Mouse (Mus musculus): ENCODE measurements at regions not wholly inside any gene's neighbourhood (a gene's known extent, or its start where the extent isn't known, plus 50 kb on each side); places are given as distances from the start of the nearest gene placed in this dataset.

DNA sequence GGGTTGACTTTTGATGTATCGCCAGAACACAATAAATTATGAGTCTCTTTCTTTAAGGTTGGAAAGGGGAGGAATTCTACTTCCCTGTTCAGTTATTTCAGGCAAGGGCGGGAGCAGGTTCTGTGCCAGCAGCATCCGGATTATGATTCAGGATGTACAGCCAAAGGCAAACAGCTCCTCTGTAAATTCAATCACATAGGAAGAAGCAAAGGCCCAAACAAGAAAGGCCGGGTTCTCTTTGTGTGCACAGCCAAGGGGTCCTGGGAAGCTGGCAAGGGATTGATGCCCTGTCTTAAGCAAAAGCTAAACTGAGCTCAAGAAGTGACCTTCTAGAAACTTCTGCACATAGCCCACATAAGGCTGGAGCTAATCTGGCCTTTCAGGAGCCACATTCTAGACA lies 135.9 kb upstream of the Hes1 start:
- Histone ChIP-seq H3K4me2 (ENCODE audit: low read depth, low read length) (no peak overlapping the region), H3K36me3 (ENCODE audit: control insufficient read depth, insufficient read depth) (no peaks in the 10 kb centered on the region), H3K9me3 (replicated peaks; ENCODE audit: control insufficient read depth, low read length) (peaks cover 7% of the 10 kb centered on the region), H3K27me3 (ENCODE audit: control insufficient read depth, insufficient read depth, low read length) (no peaks in the 10 kb centered on the region), H3K4me1 (ENCODE audit: control insufficient read depth, insufficient read depth, low read length) (peaks cover 4% of the 10 kb centered on the region; the same call in 1 of the 2 replicates), H3K27ac (ENCODE audit: low read length) (no peak overlapping the region), H3K4me3 (ENCODE audit: low read length) (no peak overlapping the region), H3K9ac (ENCODE audit: low read length) (no peak overlapping the region)
- no peak for ATAC-seq (replicated peaks; ENCODE audit: extremely low read depth, insufficient read depth, low FRiP score)
- 89% methylated on average over 4 of the region's 4 CpGs for WGBS

DNA sequence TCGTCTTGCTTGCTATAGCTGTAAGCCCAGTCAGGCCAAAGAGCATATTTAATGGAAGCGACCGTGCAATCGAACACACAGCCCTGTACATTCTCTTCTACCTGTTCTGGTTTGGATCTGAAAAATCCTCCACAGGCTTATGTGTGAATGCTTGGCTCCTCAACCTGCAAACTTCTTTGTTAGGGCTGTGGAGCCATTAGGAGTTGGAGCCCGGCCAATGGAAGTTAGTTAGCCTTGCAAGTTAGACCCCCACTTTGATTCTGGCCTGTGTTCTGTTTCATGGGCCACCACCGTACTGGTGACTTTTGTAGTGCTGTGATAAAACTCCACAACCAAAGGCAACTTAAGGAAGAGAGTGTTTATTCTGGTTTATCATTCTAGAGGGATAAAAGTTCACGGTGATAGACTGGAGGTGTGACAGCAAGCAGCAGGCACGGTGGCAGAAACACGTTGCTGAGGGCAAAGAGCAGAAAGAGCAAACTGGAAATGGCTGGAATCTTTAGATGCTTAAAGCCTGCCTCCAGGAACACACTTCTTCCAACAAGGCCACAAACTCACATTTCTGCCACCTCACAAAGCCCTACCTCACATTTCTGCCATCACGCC lies 132.3 kb upstream of the Hes1 start:
- H3K9ac ChIP-seq (ENCODE audit: low read length) = no peak overlapping the region
- no peak overlapping the region for H3K27ac ChIP-seq (ENCODE audit: low read length)
- 59% methylated on average over 10 of the region's 10 CpGs for WGBS
- ATAC-seq (replicated peaks; ENCODE audit: extremely low read depth, insufficient read depth, low FRiP score) = no peak
- H3K4me2 ChIP-seq (ENCODE audit: low read depth, low read length) = no peak overlapping the region
- H3K36me3 ChIP-seq (ENCODE audit: control insufficient read depth, insufficient read depth) = no peaks in the 10 kb centered on the region
- peaks cover 10% of the 10 kb centered on the region for H3K4me1 ChIP-seq (ENCODE audit: control insufficient read depth, insufficient read depth, low read length)
- no peak overlapping the region for H3K4me3 ChIP-seq (ENCODE audit: low read length)
- peaks cover 5% of the 10 kb centered on the region for H3K9me3 ChIP-seq (replicated peaks; ENCODE audit: control insufficient read depth, low read length)
- H3K27me3 ChIP-seq (ENCODE audit: control insufficient read depth, insufficient read depth, low read length) = no peaks in the 10 kb centered on the region

DNA sequence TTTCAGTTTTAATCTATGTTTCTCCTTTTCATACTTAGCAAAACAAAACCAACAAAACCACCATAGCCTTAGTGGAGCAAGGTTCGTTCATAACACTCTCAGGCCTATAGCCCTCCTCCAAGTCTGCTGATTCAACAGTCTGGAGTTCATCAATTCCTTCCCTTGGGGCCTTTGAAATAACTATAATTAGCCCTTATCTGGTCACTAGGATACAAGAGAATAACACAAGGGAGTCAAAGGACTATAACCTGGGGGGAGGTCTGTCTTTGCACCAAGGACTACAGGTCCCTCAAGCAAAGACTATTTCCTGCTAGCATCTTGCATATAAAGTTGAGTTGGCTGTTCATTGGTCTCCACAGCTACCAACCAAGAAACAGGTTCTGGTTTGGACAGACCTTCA lies 129.5 kb upstream of the Hes1 start:
- no peaks in the 10 kb centered on the region for H3K36me3 ChIP-seq (ENCODE audit: control insufficient read depth, insufficient read depth)
- H3K4me2 ChIP-seq (ENCODE audit: low read depth, low read length) = no peak overlapping the region
- WGBS = 40% methylated on average over 1 of the region's 1 CpGs
- no peaks in the 10 kb centered on the region for H3K9me3 ChIP-seq (replicated peaks; ENCODE audit: control insufficient read depth, low read length)
- no peaks in the 10 kb centered on the region for H3K27me3 ChIP-seq (ENCODE audit: control insufficient read depth, insufficient read depth, low read length)
- H3K9ac ChIP-seq (ENCODE audit: low read length) = no peak overlapping the region
- H3K4me3 ChIP-seq (ENCODE audit: low read length) = no peak overlapping the region
- H3K4me1 ChIP-seq (ENCODE audit: control insufficient read depth, insufficient read depth, low read length) = peaks cover 10% of the 10 kb centered on the region
- ATAC-seq (replicated peaks; ENCODE audit: extremely low read depth, insufficient read depth, low FRiP score) = no peak
- H3K27ac ChIP-seq (ENCODE audit: low read length) = no peak overlapping the region

DNA sequence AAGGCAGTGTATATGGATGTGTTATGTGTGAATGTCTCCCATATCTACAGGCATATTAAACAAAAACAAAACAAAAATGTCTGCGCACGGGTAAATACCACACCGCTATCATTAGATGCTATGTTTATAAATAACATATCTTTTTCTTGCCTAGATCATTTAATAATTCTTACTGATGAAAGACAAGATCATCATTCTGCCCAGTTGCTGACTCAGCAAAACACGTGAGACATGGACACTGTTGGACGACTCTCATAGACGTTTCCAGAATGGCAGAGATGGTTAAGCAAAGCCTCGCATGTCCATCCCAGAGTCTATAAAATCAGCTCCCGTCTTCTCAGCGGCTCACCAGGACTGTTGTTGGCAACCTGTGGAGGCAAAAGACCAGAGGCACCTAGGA lies 125.5 kb upstream of the Hes1 start:
- Histone ChIP-seq H3K4me2 (ENCODE audit: low read depth, low read length) (no peak overlapping the region), H3K27me3 (ENCODE audit: control insufficient read depth, insufficient read depth, low read length) (no peaks in the 10 kb centered on the region), H3K4me1 (ENCODE audit: control insufficient read depth, insufficient read depth, low read length) (peaks cover 13% of the 10 kb centered on the region), H3K27ac (ENCODE audit: low read length) (no peak overlapping the region), H3K4me3 (ENCODE audit: low read length) (no peak overlapping the region), H3K9me3 (replicated peaks; ENCODE audit: control insufficient read depth, low read length) (no peaks in the 10 kb centered on the region), H3K36me3 (ENCODE audit: control insufficient read depth, insufficient read depth) (no peaks in the 10 kb centered on the region), H3K9ac (ENCODE audit: low read length) (no peak overlapping the region)
- 91% methylated on average over 9 of the region's 9 CpGs for WGBS
- no peak for ATAC-seq (replicated peaks; ENCODE audit: extremely low read depth, insufficient read depth, low FRiP score)

DNA sequence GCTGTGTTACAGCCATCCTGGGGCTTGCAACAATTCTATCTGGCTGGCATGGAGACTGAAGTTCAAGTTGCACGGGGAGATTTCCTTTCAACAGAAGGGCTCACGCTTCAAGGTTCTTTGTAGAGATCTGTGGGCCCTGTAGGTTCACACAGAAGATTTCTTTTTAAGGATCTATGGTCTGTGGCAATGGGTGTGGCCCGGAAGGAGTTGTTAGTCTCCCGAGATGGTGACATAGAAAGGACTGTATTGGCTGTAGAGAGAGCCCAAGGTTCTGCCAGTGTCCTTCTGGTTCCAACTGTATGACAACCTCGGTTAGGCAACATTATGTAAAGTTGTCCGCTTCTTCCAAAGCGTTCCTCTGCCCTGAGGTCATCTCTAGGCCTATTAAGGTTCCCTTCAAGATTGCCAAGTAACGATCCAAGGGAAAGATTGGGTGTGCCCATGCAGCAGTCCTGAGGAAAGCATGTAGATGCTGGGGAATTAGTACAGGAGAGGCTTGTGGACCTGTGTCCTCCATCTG lies 124.8 kb upstream of the Hes1 start:
- no peak for ATAC-seq (replicated peaks; ENCODE audit: extremely low read depth, insufficient read depth, low FRiP score)
- H3K4me2 ChIP-seq (ENCODE audit: low read depth, low read length) = no peak overlapping the region
- no peak overlapping the region for H3K4me3 ChIP-seq (ENCODE audit: low read length)
- peaks cover 14% of the 10 kb centered on the region for H3K4me1 ChIP-seq (ENCODE audit: control insufficient read depth, insufficient read depth, low read length)
- no peak overlapping the region for H3K9ac ChIP-seq (ENCODE audit: low read length)
- no peak overlapping the region for H3K27ac ChIP-seq (ENCODE audit: low read length)
- no peaks in the 10 kb centered on the region for H3K27me3 ChIP-seq (ENCODE audit: control insufficient read depth, insufficient read depth, low read length)
- H3K9me3 ChIP-seq (replicated peaks; ENCODE audit: control insufficient read depth, low read length) = no peaks in the 10 kb centered on the region
- 94% methylated on average over 8 of the region's 8 CpGs for WGBS
- no peaks in the 10 kb centered on the region for H3K36me3 ChIP-seq (ENCODE audit: control insufficient read depth, insufficient read depth)

DNA sequence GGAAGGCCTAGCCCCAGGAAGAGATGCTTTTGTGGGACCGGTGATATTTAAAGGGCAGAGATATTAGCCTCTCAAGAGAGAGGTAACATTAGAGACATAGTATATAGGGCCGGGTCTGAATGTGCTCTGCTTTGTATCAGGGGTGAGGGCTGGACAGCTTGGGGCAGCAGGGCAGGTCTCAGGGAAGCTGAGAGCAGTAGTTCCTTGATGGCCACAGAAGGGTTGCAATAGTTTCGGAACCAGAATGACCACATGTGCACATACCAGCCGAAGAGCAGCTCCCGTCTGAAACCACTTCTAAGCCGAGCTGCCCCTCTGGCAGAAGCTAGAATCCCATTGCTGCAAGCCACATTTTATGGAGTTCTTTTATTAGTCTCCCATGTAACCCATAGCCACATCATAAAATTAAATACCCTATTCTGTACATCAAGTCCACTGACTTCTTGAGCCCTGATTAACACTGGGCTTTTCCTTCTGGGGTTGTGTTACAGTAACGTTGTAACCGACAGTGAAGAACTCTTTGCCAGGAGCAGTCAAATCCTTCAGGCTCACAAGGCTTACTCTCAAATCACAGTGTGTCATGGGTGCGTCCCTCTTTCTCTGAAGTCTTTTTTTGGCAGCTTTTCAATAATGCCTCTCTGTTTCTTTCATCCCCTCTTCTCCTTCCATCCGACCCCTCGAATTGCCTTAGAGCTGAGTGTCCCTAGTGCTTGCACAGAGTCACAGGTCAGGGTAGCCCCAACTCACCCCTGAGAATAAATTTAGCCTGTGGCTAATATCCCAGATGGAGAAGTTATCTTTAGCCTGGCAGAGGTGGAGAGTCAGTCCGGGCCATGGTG lies 124.1 kb upstream of the Hes1 start:
- Histone ChIP-seq H3K4me3 (ENCODE audit: low read length) (no peak overlapping the region), H3K36me3 (ENCODE audit: control insufficient read depth, insufficient read depth) (no peaks in the 10 kb centered on the region), H3K27ac (ENCODE audit: low read length) (no peak overlapping the region), H3K4me2 (ENCODE audit: low read depth, low read length) (no peak overlapping the region), H3K9me3 (replicated peaks; ENCODE audit: control insufficient read depth, low read length) (no peaks in the 10 kb centered on the region), H3K4me1 (ENCODE audit: control insufficient read depth, insufficient read depth, low read length) (peaks cover 15% of the 10 kb centered on the region), H3K9ac (ENCODE audit: low read length) (no peak overlapping the region), H3K27me3 (ENCODE audit: control insufficient read depth, insufficient read depth, low read length) (no peaks in the 10 kb centered on the region)
- WGBS = 41% methylated on average over 12 of the region's 12 CpGs
- ATAC-seq (replicated peaks; ENCODE audit: extremely low read depth, insufficient read depth, low FRiP score) = peak; percentile 42

DNA sequence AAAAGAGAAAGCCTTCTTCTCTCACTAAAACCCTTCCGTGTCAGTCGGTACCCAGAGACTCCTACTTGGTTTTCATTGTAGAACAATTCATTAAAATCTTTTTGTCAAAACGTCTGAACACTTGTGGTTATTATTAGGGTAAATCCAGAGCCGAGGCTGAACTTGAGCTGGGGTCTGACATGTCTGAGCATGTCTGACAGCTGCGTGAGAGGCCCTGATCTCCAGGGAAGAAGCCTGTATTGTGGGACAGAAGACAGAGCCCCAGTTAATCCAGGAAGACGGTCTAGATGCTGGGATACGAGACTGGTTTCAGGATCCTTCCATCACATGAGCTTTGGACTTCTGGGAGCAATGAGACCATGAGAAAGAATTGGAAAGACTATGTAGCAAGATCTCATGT lies 122.1 kb upstream of the Hes1 start:
- H3K4me3 ChIP-seq (ENCODE audit: low read length) = no peak overlapping the region
- H3K27me3 ChIP-seq (ENCODE audit: control insufficient read depth, insufficient read depth, low read length) = no peaks in the 10 kb centered on the region
- peaks cover 30% of the 10 kb centered on the region for H3K4me1 ChIP-seq (ENCODE audit: control insufficient read depth, insufficient read depth, low read length)
- ATAC-seq (replicated peaks; ENCODE audit: extremely low read depth, insufficient read depth, low FRiP score) = no peak
- no peaks in the 10 kb centered on the region for H3K9me3 ChIP-seq (replicated peaks; ENCODE audit: control insufficient read depth, low read length)
- no peaks in the 10 kb centered on the region for H3K36me3 ChIP-seq (ENCODE audit: control insufficient read depth, insufficient read depth)
- no peak overlapping the region for H3K27ac ChIP-seq (ENCODE audit: low read length)
- H3K4me2 ChIP-seq (ENCODE audit: low read depth, low read length) = no peak overlapping the region
- no peak overlapping the region for H3K9ac ChIP-seq (ENCODE audit: low read length)
- WGBS = 70% methylated on average over 7 of the region's 7 CpGs

DNA sequence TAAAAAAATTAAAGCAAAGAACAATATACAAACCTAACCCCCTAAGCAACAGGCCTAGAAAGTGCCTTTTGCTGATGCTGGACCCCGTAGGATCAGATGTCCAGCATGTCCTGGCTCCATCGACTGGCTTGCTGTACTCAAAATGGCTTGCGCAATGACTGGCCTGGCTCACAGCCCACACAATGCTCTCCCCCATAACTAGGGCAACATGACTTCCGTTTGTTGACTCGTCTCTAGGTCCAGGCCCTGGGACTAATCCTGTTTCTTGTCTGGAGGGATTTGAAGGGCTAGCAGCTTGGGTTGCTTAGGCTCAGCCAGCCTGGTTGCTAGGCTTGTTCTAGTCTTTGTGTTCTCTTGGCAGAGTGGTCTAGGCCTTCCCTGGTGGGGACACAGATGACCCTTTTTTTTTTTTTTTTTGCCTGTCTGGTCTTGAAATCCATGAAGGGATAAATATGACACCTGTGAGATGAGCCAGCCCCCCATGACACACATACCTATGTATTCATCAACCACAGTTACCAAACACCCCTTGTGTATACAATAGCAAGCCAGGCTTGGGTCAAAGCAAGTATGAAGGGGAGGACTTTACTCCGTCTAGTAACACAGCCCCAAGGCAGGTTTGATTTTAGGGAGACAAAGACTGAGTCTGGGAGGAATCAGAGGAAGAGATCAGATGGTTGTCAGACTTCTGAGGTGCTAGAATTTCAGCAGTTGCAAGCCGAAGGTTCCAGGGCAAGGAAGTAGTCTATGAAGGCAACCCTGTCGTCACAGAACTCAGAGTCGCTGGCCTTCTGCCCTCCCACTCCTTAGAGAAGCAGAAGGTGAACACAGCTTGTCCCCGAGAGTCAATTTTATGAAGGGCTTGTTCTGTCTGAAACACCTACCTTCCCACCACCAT lies 120.0 kb upstream of the Hes1 start:
- WGBS = 74% methylated on average over 10 of the region's 10 CpGs
- Histone ChIP-seq H3K4me1 (ENCODE audit: control insufficient read depth, insufficient read depth, low read length) (peaks cover 35% of the 10 kb centered on the region), H3K9ac (ENCODE audit: low read length) (no peak overlapping the region), H3K9me3 (replicated peaks; ENCODE audit: control insufficient read depth, low read length) (no peaks in the 10 kb centered on the region), H3K27me3 (ENCODE audit: control insufficient read depth, insufficient read depth, low read length) (no peaks in the 10 kb centered on the region), H3K27ac (ENCODE audit: low read length) (no peak overlapping the region), H3K4me3 (ENCODE audit: low read length) (no peak overlapping the region), H3K36me3 (ENCODE audit: control insufficient read depth, insufficient read depth) (no peaks in the 10 kb centered on the region), H3K4me2 (ENCODE audit: low read depth, low read length) (no peak overlapping the region)
- no peak for ATAC-seq (replicated peaks; ENCODE audit: extremely low read depth, insufficient read depth, low FRiP score)

All from heart, embryonic 16.5 days (tissue).